ENCODE assay signal across 9 mouse cellular contexts in genomic region chr11:33147171-33147571, GRCm38 (mm10). TPM values are rescaled to one million over a fixed set of nuclear protein-coding genes. Genes with fewer than 3 reads are reported as not detected.
DNase-seq lines count a peak whose midpoint lies in the region; ATAC-seq and TF ChIP-seq lines count a peak whose summit lies in the region.
"Had no signal": no experiment of that assay in that cellular context is flagged by ENCODE, and none has a peak within 500 bp of the region (broad histone marks: within the 10 kb centered on the region; RNA-seq: fewer than 3 reads in every experiment).

Gene Fgf18, minus strand, starts transcription at chr11:33147400.

- WGBS in embryonic facial prominence, embryonic 12.5 days: 1% methylated on average over 45 of the region's 53 CpGs
- WGBS in limb, embryonic 12.5 days: under 1% methylated on average over 52 of the region's 53 CpGs
- 0% methylated on average over 34 of the region's 53 CpGs for WGBS in neural tube, embryonic 14.5 days

- no peak for DNase-seq in layer of hippocampus, adult 2 months (ENCODE audit: low spot score in 2 of 2)
- no peak for DNase-seq in layer of hippocampus, adult 8-10 months (ENCODE audit: low spot score in 2 of 2)
- DNase-seq in Muller cell, postnatal 12 days (ENCODE audit: inconsistent ontology term): peak; percentile 48
- peak; percentile 50 for DNase-seq in heart, postnatal 4 days
- DNase-seq in urinary bladder, postnatal 4 days (ENCODE audit: low spot score in 2 of 2): no peak

- H3K4me1 ChIP-seq in embryonic facial prominence, embryonic 12.5 days: peaks cover 42% of the 10 kb centered on the region
- peaks cover 52% of the 10 kb centered on the region for H3K4me1 ChIP-seq in limb, embryonic 12.5 days (replicated peaks)
- peaks cover 18% of the 10 kb centered on the region; the same call in 1 of the 2 replicates for H3K4me1 ChIP-seq in neural tube, embryonic 14.5 days (ENCODE audit: control insufficient read depth, insufficient read depth, low read length)

- peak within 1 kb of the TSS; percentile 95 for H3K4me2 ChIP-seq in embryonic facial prominence, embryonic 12.5 days (replicated peaks)
- H3K4me2 ChIP-seq in limb, embryonic 12.5 days: peak within 1 kb of the TSS; percentile 92
- peak within 1 kb of the TSS; percentile 82 for H3K4me2 ChIP-seq in neural tube, embryonic 14.5 days (ENCODE audit: low read depth, low read length)

- peak; percentile 25; the same call in 1 of the 2 replicates for ATAC-seq in embryonic facial prominence, embryonic 12.5 days (ENCODE audit: insufficient number of reproducible peaks, insufficient read depth, low FRiP score, low TSS enrichment)
- ATAC-seq in limb, embryonic 12.5 days (ENCODE audit: insufficient number of reproducible peaks, insufficient read depth, low FRiP score, low TSS enrichment, low read depth): peak; percentile 2; the same call in 1 of the 2 replicates
- peak; percentile 62 for ATAC-seq in neural tube, embryonic 14.5 days (ENCODE audit: low read depth)

- H3K27ac ChIP-seq in layer of hippocampus, adult 2 months: peak within 1 kb of the TSS; percentile 65
- peak within 1 kb of the TSS; percentile 69 for H3K27ac ChIP-seq in embryonic facial prominence, embryonic 12.5 days
- H3K27ac ChIP-seq in limb, embryonic 12.5 days: peak within 1 kb of the TSS; percentile 79
- peak within 1 kb of the TSS; percentile 74 for H3K27ac ChIP-seq in neural tube, embryonic 14.5 days (ENCODE audit: low read depth, low read length)
- H3K27ac ChIP-seq: macrophage had no signal

- peak; percentile 38 for TF ChIP-seq CTCF in layer of hippocampus, adult 2 months (conservative IDR thresholded peaks at IDR 0.05)

- H3K36me3 ChIP-seq in embryonic facial prominence, embryonic 12.5 days: peaks cover 23% of the 10 kb centered on the region
- H3K36me3 ChIP-seq in limb, embryonic 12.5 days: peaks cover 28% of the 10 kb centered on the region
- peaks cover 21% of the 10 kb centered on the region for H3K36me3 ChIP-seq in neural tube, embryonic 14.5 days (ENCODE audit: control insufficient read depth, insufficient read depth, low read length)

- no peaks in the 10 kb centered on the region for H3K9me3 ChIP-seq in embryonic facial prominence, embryonic 12.5 days
- H3K9me3 ChIP-seq in limb, embryonic 12.5 days: no peaks in the 10 kb centered on the region
- no peaks in the 10 kb centered on the region for H3K9me3 ChIP-seq in neural tube, embryonic 14.5 days (ENCODE audit: control insufficient read depth, low read length)

- H3K27me3 ChIP-seq in embryonic facial prominence, embryonic 12.5 days: peaks cover 28% of the 10 kb centered on the region
- H3K27me3 ChIP-seq in limb, embryonic 12.5 days: peaks cover 52% of the 10 kb centered on the region
- no peaks in the 10 kb centered on the region for H3K27me3 ChIP-seq in neural tube, embryonic 14.5 days (ENCODE audit: control insufficient read depth, insufficient read depth, low read length)

- H3K9ac ChIP-seq in embryonic facial prominence, embryonic 12.5 days: peak within 1 kb of the TSS; percentile 72
- peak within 1 kb of the TSS; percentile 69 for H3K9ac ChIP-seq in limb, embryonic 12.5 days (replicated peaks)
- peak within 1 kb of the TSS; percentile 68 for H3K9ac ChIP-seq in neural tube, embryonic 14.5 days (replicated peaks; ENCODE audit: low read depth, low read length)

- peak within 1 kb of the TSS; percentile 59 for H3K4me3 ChIP-seq in layer of hippocampus, adult 2 months
- H3K4me3 ChIP-seq in embryonic facial prominence, embryonic 12.5 days: peak within 1 kb of the TSS; percentile 61
- H3K4me3 ChIP-seq in limb, embryonic 12.5 days (replicated peaks): peak within 1 kb of the TSS; percentile 67
- H3K4me3 ChIP-seq in neural tube, embryonic 14.5 days (ENCODE audit: low read depth, low read length): peak within 1 kb of the TSS; percentile 62

RNA-seq across cellular contexts. Expression of gene Fgf18, which starts in this region (rescaled TPM):
- total RNA-seq in layer of hippocampus, adult 2 months (2021): 1 to 10 TPM; 4.1 TPM
- 1 to 10 TPM; 3.2 to 4.4 (median 3.5) TPM for total RNA-seq in layer of hippocampus, adult 8-10 months (2022)
- 11.5 and 17.2 TPM in 2 replicates for polyA plus RNA-seq in embryonic facial prominence, embryonic 12.5 days (2016; fragmentation: Nextera tagmentation; extraction: Ambion mirVana)
- 10 to 100 TPM; 11.1 to 14.1 TPM for total RNA-seq in heart, postnatal 4 days (2021)
- 18.2 and 19.0 TPM in 2 replicates for polyA plus RNA-seq in limb, embryonic 12.5 days (2016; fragmentation: Nextera tagmentation; extraction: Ambion mirVana)
- polyA plus RNA-seq in neural tube, embryonic 14.5 days (2014; fragmentation: Nextera tagmentation; extraction: Ambion mirVana): 11.0 and 11.4 TPM in 2 replicates
- polyA plus RNA-seq: macrophage had no signal

Comparison
In these comparisons a context has a peak if more than half of its experiments do, and no peak if none do; other contexts are left out.
1. DNase-seq: peak in Muller cell, postnatal 12 days (single experiment) and heart, postnatal 4 days (single experiment); none in layer of hippocampus, adult 2 months (0 of 2), layer of hippocampus, adult 8-10 months (0 of 2) and urinary bladder, postnatal 4 days (0 of 2).
2. ATAC-seq: peak in every context shown above with its lines; median percentile 62 in neural tube, embryonic 14.5 days; 25 in embryonic facial prominence, embryonic 12.5 days; 2 in limb, embryonic 12.5 days.
3. Peak in every context shown above with its lines, with median percentiles within 50 percentile points of each other: H3K27ac ChIP-seq, H3K4me3 ChIP-seq, H3K4me2 ChIP-seq and H3K9ac ChIP-seq.